Mouse (Mus musculus): Measurements from ENCODE around the gene Eral1.

Eral1 gene

GRCm38 (mm10) chr11:78037831-78038752 lies 42.1 kb downstream of the Eral1 start, which contains the start of gene Flot2:
Gene Flot2 (plus strand): TSS chr11:78037931.
- DNase-seq (ENCODE audit: low read depth, low spot score) = no peak

GRCm38 (mm10) chr11:78036791-78037190 lies 43.4 kb downstream of the Eral1 start:
- no peak for DNase-seq (ENCODE audit: low read depth, low spot score)

GRCm38 (mm10) chr11:78033931-78034617 lies 46.1 kb downstream of the Eral1 start:
- DNase-seq (ENCODE audit: low read depth, low spot score) = no peak

GRCm38 (mm10) chr11:78032809-78033195 lies 47.4 kb downstream of the Eral1 start:
- peak; percentile 49 for DNase-seq (ENCODE audit: low read depth, low spot score)

GRCm38 (mm10) chr11:78031947-78032808 lies 48.0 kb downstream of the Eral1 start, which contains the start of gene Dhrs13:
Gene Dhrs13 (plus strand): TSS chr11:78032280.
- peak; percentile 97 for DNase-seq (ENCODE audit: low read depth, low spot score)

GRCm38 (mm10) chr11:78031389-78031788 lies 48.8 kb downstream of the Eral1 start:
- no peak for DNase-seq (ENCODE audit: low read depth, low spot score)

- no peak for DNase-seq (ENCODE audit: low read depth, low spot score)
Observed at GRCm38 (mm10) chr11:78030600-78030999, 49.6 kb downstream of the Eral1 start.

- no peak for DNase-seq (ENCODE audit: low read depth, low spot score)
Observed at GRCm38 (mm10) chr11:78029240-78029639, 50.9 kb downstream of the Eral1 start.

- DNase-seq (ENCODE audit: low read depth, low spot score) = peak; percentile 62
Observed at GRCm38 (mm10) chr11:78023607-78024006, 56.6 kb downstream of the Eral1 start.

Measured in ES-CJ7 (cell line).